Mouse (Mus musculus): ENCODE data around the gene Skiv2l. TPM values are rescaled to one million over a fixed set of nuclear protein-coding genes. Genes with fewer than 3 reads are reported as not detected.
"Not testable (repeated sequence)": the region's sequence is repeated elsewhere in the genome, so short reads cannot be mapped to it uniquely, and the experiment has no call there.

The Skiv2l gene
- total and polyA plus RNA-seq, 3 experiments: 34.9 to 47.0 TPM; not detected in 1

- no peak for TF ChIP-seq USF1 (IDR thresholded peaks at IDR 0.05; ENCODE audit: low read depth, low read length)
- TF ChIP-seq USF2 (IDR thresholded peaks at IDR 0.05; ENCODE audit: borderline replicate concordance in 1 of 2, insufficient read depth in 1 of 2, low read depth in 1 of 2, low read length in 2 of 2): no peak
Observed at GRCm38 (mm10) chr17:34811275-34811674, 38.7 kb downstream of the Skiv2l start (continued).

GRCm38 (mm10) chr17:34810811-34811210 is 39.2 kb downstream of the Skiv2l start:
- not testable (repeated sequence) for H3K4me3 ChIP-seq (ENCODE audit: control insufficient read depth in 1 of 2, insufficient read depth in 1 of 2, low read depth in 2 of 2, low read length in 2 of 2); H3K27ac ChIP-seq (ENCODE audit: control insufficient read depth, low read depth, low read length); H3K4me1 ChIP-seq (ENCODE audit: control insufficient read depth in 1 of 2, insufficient read depth in 2 of 2, low read length in 2 of 2); H3K36me3 ChIP-seq (ENCODE audit: control insufficient read depth in 1 of 2, insufficient read depth in 2 of 2, low read length in 2 of 2); DNase-seq (ENCODE audit: low read depth, low spot score); H3K79me2 ChIP-seq (ENCODE audit: control insufficient read depth, insufficient read depth, low read length, poor library complexity); H3K9ac ChIP-seq (ENCODE audit: control insufficient read depth, low read depth, low read length, poor library complexity, severe bottlenecking); H3K9me3 ChIP-seq (replicated peaks; ENCODE audit: insufficient read depth, low read length); H3K27me3 ChIP-seq (ENCODE audit: control insufficient read depth in 1 of 2, insufficient read depth in 2 of 2, low read length in 2 of 2)

- not testable (repeated sequence) for H3K79me2 ChIP-seq (ENCODE audit: control insufficient read depth, insufficient read depth, low read length, poor library complexity); H3K27me3 ChIP-seq (ENCODE audit: control insufficient read depth in 1 of 2, insufficient read depth in 2 of 2, low read length in 2 of 2); H3K9me3 ChIP-seq (replicated peaks; ENCODE audit: insufficient read depth, low read length); H3K4me1 ChIP-seq (ENCODE audit: control insufficient read depth in 1 of 2, insufficient read depth in 2 of 2, low read length in 2 of 2); H3K4me3 ChIP-seq (ENCODE audit: control insufficient read depth in 1 of 2, insufficient read depth in 1 of 2, low read depth in 2 of 2, low read length in 2 of 2); DNase-seq (ENCODE audit: low read depth, low spot score); H3K27ac ChIP-seq (ENCODE audit: control insufficient read depth, low read depth, low read length); H3K9ac ChIP-seq (ENCODE audit: control insufficient read depth, low read depth, low read length, poor library complexity, severe bottlenecking); H3K36me3 ChIP-seq (ENCODE audit: control insufficient read depth in 1 of 2, insufficient read depth in 2 of 2, low read length in 2 of 2)
Observed at GRCm38 (mm10) chr17:34810411-34810810, 39.6 kb downstream of the Skiv2l start.

GRCm38 (mm10) chr17:34808599-34809205 is 41.3 kb downstream of the Skiv2l start:
- H3K27ac ChIP-seq (ENCODE audit: control insufficient read depth, low read depth, low read length): no peak overlapping the region
- H3K4me3 ChIP-seq (ENCODE audit: control insufficient read depth in 1 of 2, insufficient read depth in 1 of 2, low read depth in 2 of 2, low read length in 2 of 2): no peak overlapping the region
- no peaks in the 10 kb centered on the region for H3K36me3 ChIP-seq (ENCODE audit: control insufficient read depth in 1 of 2, insufficient read depth in 2 of 2, low read length in 2 of 2)
- H3K9ac ChIP-seq (ENCODE audit: control insufficient read depth, low read depth, low read length, poor library complexity, severe bottlenecking): no peak overlapping the region
- no peak for TF ChIP-seq UBTF (IDR thresholded peaks at IDR 0.05; ENCODE audit: borderline replicate concordance, insufficient read depth, low read depth, low read length)
- TF ChIP-seq CTCF (IDR thresholded peaks at IDR 0.05 in 2 of 3, conservative IDR thresholded peaks at IDR 0.05 in 1 of 3; ENCODE audit: control insufficient read depth in 1 of 3, insufficient read depth in 1 of 3, low read depth in 2 of 3, low read length in 3 of 3, poor library complexity in 1 of 3, severe bottlenecking in 1 of 3): no peak
- no peak for TF ChIP-seq ZNF384 (IDR thresholded peaks at IDR 0.05; ENCODE audit: low read depth, low read length)
- no peak for TF ChIP-seq MYB (IDR thresholded peaks at IDR 0.05; ENCODE audit: low read depth, low read length)
- TF ChIP-seq TCF12 (IDR thresholded peaks at IDR 0.05; ENCODE audit: low read depth, low read length): no peak
- no peak for TF ChIP-seq RCOR1 (IDR thresholded peaks at IDR 0.05; ENCODE audit: low read depth, low read length)
- TF ChIP-seq HCFC1 (IDR thresholded peaks at IDR 0.05; ENCODE audit: low read depth, low read length): no peak
- TF ChIP-seq POLR2A (IDR thresholded peaks at IDR 0.05; ENCODE audit: control insufficient read depth in 1 of 2, insufficient read depth in 1 of 2, low read depth in 1 of 2, low read length in 2 of 2, poor library complexity in 1 of 2): no peak
- no peak for TF ChIP-seq E2F4 (IDR thresholded peaks at IDR 0.05; ENCODE audit: borderline replicate concordance, low read depth, low read length)
- no peak for TF ChIP-seq CHD2 (IDR thresholded peaks at IDR 0.05; ENCODE audit: low read length)
- no peak for TF ChIP-seq GATA1 (IDR thresholded peaks at IDR 0.05; ENCODE audit: low read depth, low read length)
- TF ChIP-seq GABPA (IDR thresholded peaks at IDR 0.05; ENCODE audit: low read depth, low read length): no peak
- no peak for TF ChIP-seq POLR2AphosphoS5 (IDR thresholded peaks at IDR 0.05; ENCODE audit: borderline replicate concordance, low read depth, low read length)
- TF ChIP-seq BHLHE40 (IDR thresholded peaks at IDR 0.05; ENCODE audit: borderline replicate concordance, low read depth, low read length): no peak
- no peak for TF ChIP-seq JUND (IDR thresholded peaks at IDR 0.05; ENCODE audit: low read depth, low read length)
- no peak for TF ChIP-seq CHD1 (IDR thresholded peaks at IDR 0.05; ENCODE audit: low read depth, low read length)
- no peaks in the 10 kb centered on the region for H3K4me1 ChIP-seq (ENCODE audit: control insufficient read depth in 1 of 2, insufficient read depth in 2 of 2, low read length in 2 of 2)
- DNase-seq (ENCODE audit: low read depth, low spot score): no peak
- H3K79me2 ChIP-seq (ENCODE audit: control insufficient read depth, insufficient read depth, low read length, poor library complexity): no peaks in the 10 kb centered on the region
- no peaks in the 10 kb centered on the region for H3K9me3 ChIP-seq (replicated peaks; ENCODE audit: insufficient read depth, low read length)
- no peaks in the 10 kb centered on the region for H3K27me3 ChIP-seq (ENCODE audit: control insufficient read depth in 1 of 2, insufficient read depth in 2 of 2, low read length in 2 of 2)
